Comparison of ENCODE assay signal across 21 mouse cellular contexts in genomic region chr17:15066911-15067310, GRCm38 (mm10). TPM values are rescaled to one million over a fixed set of nuclear protein-coding genes. Genes with fewer than 3 reads are reported as not detected.
DNase-seq lines count a peak whose midpoint lies in the region; ATAC-seq and TF ChIP-seq lines count a peak whose summit lies in the region.
"Had no signal": no experiment of that assay in that cellular context is flagged by ENCODE, and none has a peak within 500 bp of the region (broad histone marks: within the 10 kb centered on the region; RNA-seq: fewer than 3 reads in every experiment).

No protein-coding gene starts in this region.

- no peaks in the 10 kb centered on the region for H3K27me3 ChIP-seq in forebrain, embryonic 13.5 days
- H3K27me3 ChIP-seq in forebrain, embryonic 11.5 days (ENCODE audit: control insufficient read depth, insufficient read depth, low read length), result no peaks in the 10 kb centered on the region
- H3K27me3 ChIP-seq in hindbrain, embryonic 13.5 days, result no peaks in the 10 kb centered on the region
- no peaks in the 10 kb centered on the region for H3K27me3 ChIP-seq in hindbrain, embryonic 16.5 days (replicated peaks; ENCODE audit: control insufficient read depth, insufficient read depth, low read length)
- H3K27me3 ChIP-seq in liver, adult 2 months (ENCODE audit: control insufficient read depth, insufficient read depth, low read length), result no peaks in the 10 kb centered on the region
- H3K27me3 ChIP-seq in liver, embryonic 11.5 days (replicated peaks; ENCODE audit: control insufficient read depth, insufficient read depth, low read length), result no peaks in the 10 kb centered on the region
- H3K27me3 ChIP-seq: liver, embryonic 12.5 days; lung, embryonic 15.5 days had no signal

- 0 out of 2 replicates have a peak overlapping the region, but pooled peaks have one; percentile 18 for H3K9ac ChIP-seq in forebrain, embryonic 13.5 days
- H3K9ac ChIP-seq in forebrain, embryonic 11.5 days (ENCODE audit: low read length), result no peak overlapping the region
- peak overlapping the region; percentile 24; the same call in 1 of the 2 replicates for H3K9ac ChIP-seq in hindbrain, embryonic 13.5 days
- no peak overlapping the region for H3K9ac ChIP-seq in hindbrain, embryonic 16.5 days (ENCODE audit: low read depth, low read length)
- H3K9ac ChIP-seq in liver, adult 2 months (ENCODE audit: low read depth, low read length), result no peak overlapping the region
- H3K9ac ChIP-seq in liver, embryonic 11.5 days (ENCODE audit: low read depth, low read length), result no peak overlapping the region
- H3K9ac ChIP-seq: heart, embryonic 13.5 days; liver, embryonic 12.5 days; lung, embryonic 15.5 days had no signal

- no peak for TF ChIP-seq CTCF in liver, adult 2 months (IDR thresholded peaks at IDR 0.05; ENCODE audit: low read depth, low read length)

- peak overlapping the region; percentile 31; the same call in 1 of the 2 replicates for H3K27ac ChIP-seq in forebrain, embryonic 13.5 days
- no peak overlapping the region for H3K27ac ChIP-seq in forebrain, embryonic 11.5 days (ENCODE audit: low read depth, low read length)
- no peak overlapping the region for H3K27ac ChIP-seq in hindbrain, embryonic 13.5 days
- H3K27ac ChIP-seq in hindbrain, embryonic 16.5 days (ENCODE audit: low read depth, low read length), result no peak overlapping the region
- no peak overlapping the region for H3K27ac ChIP-seq in liver, adult 2 months (replicated peaks; ENCODE audit: insufficient read depth, low read depth, low read length)
- no peak overlapping the region for H3K27ac ChIP-seq in liver, embryonic 11.5 days (ENCODE audit: low read depth, low read length)
- peak overlapping the region; percentile 65 for H3K27ac ChIP-seq in macrophage
- H3K27ac ChIP-seq: heart, embryonic 13.5 days; liver, embryonic 12.5 days; lung, embryonic 15.5 days had no signal

- no peak for TF ChIP-seq POLR2A in liver, adult 2 months (IDR thresholded peaks at IDR 0.05; ENCODE audit: extremely low read depth, insufficient read depth, low read length)

- H3K4me1 ChIP-seq in forebrain, embryonic 13.5 days, result peaks cover 12% of the 10 kb centered on the region
- H3K4me1 ChIP-seq in forebrain, embryonic 11.5 days (replicated peaks; ENCODE audit: control insufficient read depth, insufficient read depth, low read length), result 0 out of 2 replicates have a peak, but pooled peaks cover 2% of the 10 kb centered on the region
- peaks cover 12% of the 10 kb centered on the region for H3K4me1 ChIP-seq in hindbrain, embryonic 13.5 days (replicated peaks)
- no peaks in the 10 kb centered on the region for H3K4me1 ChIP-seq in hindbrain, embryonic 16.5 days (ENCODE audit: control insufficient read depth, insufficient read depth, low read depth, low read length)
- H3K4me1 ChIP-seq in liver, adult 2 months (ENCODE audit: control insufficient read depth, insufficient read depth, low read length), result peaks cover 12% of the 10 kb centered on the region
- peaks cover 6% of the 10 kb centered on the region; the same call in 1 of the 2 replicates for H3K4me1 ChIP-seq in liver, embryonic 11.5 days (replicated peaks; ENCODE audit: control insufficient read depth, insufficient read depth, low read length)

- WGBS in forebrain, embryonic 13.5 days, result 53% methylated on average over 1 of the region's 1 CpGs
- WGBS in forebrain, embryonic 11.5 days, result 58% methylated on average over 1 of the region's 1 CpGs
- WGBS in hindbrain, embryonic 13.5 days, result 68% methylated on average over 1 of the region's 1 CpGs
- WGBS in hindbrain, embryonic 16.5 days, result 61% methylated on average over 1 of the region's 1 CpGs
- WGBS in liver, adult 2 months, result 82% methylated on average over 1 of the region's 1 CpGs
- 73% methylated on average over 1 of the region's 1 CpGs for WGBS in liver, embryonic 11.5 days
- WGBS in macrophage (ENCODE audit: missing documents), result 87% methylated on average over 1 of the region's 1 CpGs

- H3K36me3 ChIP-seq in forebrain, embryonic 13.5 days (ENCODE audit: poor library complexity, severe bottlenecking), result peaks cover 19% of the 10 kb centered on the region
- no peaks in the 10 kb centered on the region for H3K36me3 ChIP-seq in forebrain, embryonic 11.5 days (ENCODE audit: control insufficient read depth, insufficient read depth, low read length)
- peaks cover 20% of the 10 kb centered on the region for H3K36me3 ChIP-seq in hindbrain, embryonic 13.5 days
- H3K36me3 ChIP-seq in hindbrain, embryonic 16.5 days (ENCODE audit: control insufficient read depth, insufficient read depth, low read length), result no peaks in the 10 kb centered on the region
- H3K36me3 ChIP-seq in liver, adult 2 months (ENCODE audit: control insufficient read depth, insufficient read depth, low read length), result peaks cover 9% of the 10 kb centered on the region
- H3K36me3 ChIP-seq in liver, embryonic 11.5 days (ENCODE audit: control insufficient read depth, insufficient read depth, low read length), result peaks cover 2% of the 10 kb centered on the region
- H3K36me3 ChIP-seq in macrophage (ENCODE audit: inconsistent target), result peaks cover 25% of the 10 kb centered on the region

- H3K79me2 ChIP-seq in liver, adult 2 months (ENCODE audit: control insufficient read depth, insufficient read depth, low read length), result no peaks in the 10 kb centered on the region
- H3K79me2 ChIP-seq in macrophage (ENCODE audit: inconsistent target), result no peaks in the 10 kb centered on the region

- no peak overlapping the region for H3K4me2 ChIP-seq in forebrain, embryonic 13.5 days
- no peak overlapping the region for H3K4me2 ChIP-seq in forebrain, embryonic 11.5 days (ENCODE audit: low read depth, low read length, severe bottlenecking)
- H3K4me2 ChIP-seq in hindbrain, embryonic 13.5 days, result no peak overlapping the region
- no peak overlapping the region for H3K4me2 ChIP-seq in hindbrain, embryonic 16.5 days (ENCODE audit: low read length)
- no peak overlapping the region for H3K4me2 ChIP-seq in liver, embryonic 11.5 days
- H3K4me2 ChIP-seq: heart, embryonic 13.5 days; liver, embryonic 12.5 days; lung, embryonic 15.5 days had no signal

- no peak for DNase-seq in forebrain, embryonic 11.5 days (ENCODE audit: low spot score)
- peak; percentile 36 for DNase-seq in liver, adult 2 months (ENCODE audit: extremely low read depth, low read depth, low spot score)
- no peak for DNase-seq in liver, embryonic 11.5 days (ENCODE audit: low spot score)
- no peak for DNase-seq in embryo, embryonic 9.5 days (ENCODE audit: extremely low spot score)
- DNase-seq: adrenal gland, postnatal 14 days; cerebellum, adult 11-12 months; gastrocnemius, postnatal 36 days; layer of hippocampus, postnatal 36 days; spleen, adult 18-20 months had no signal

- no peak overlapping the region for H3K4me3 ChIP-seq in forebrain, embryonic 13.5 days
- no peak overlapping the region for H3K4me3 ChIP-seq in forebrain, embryonic 11.5 days (ENCODE audit: low read depth, low read length)
- H3K4me3 ChIP-seq in hindbrain, embryonic 13.5 days, result no peak overlapping the region
- H3K4me3 ChIP-seq in hindbrain, embryonic 16.5 days (ENCODE audit: low read length), result no peak overlapping the region
- H3K4me3 ChIP-seq in liver, adult 2 months (ENCODE audit: insufficient read depth, low read depth, low read length), result no peak overlapping the region
- no peak overlapping the region for H3K4me3 ChIP-seq in liver, embryonic 11.5 days (ENCODE audit: low read depth, low read length)
- no peak overlapping the region for H3K4me3 ChIP-seq in macrophage (ENCODE audit: inconsistent target)
- H3K4me3 ChIP-seq: erythroblast, embryonic 14.5 days; heart, embryonic 13.5 days; liver, embryonic 12.5 days; lung, embryonic 15.5 days; megakaryocyte, embryonic 14.5 days had no signal

- no peaks in the 10 kb centered on the region for H3K9me3 ChIP-seq in forebrain, embryonic 13.5 days (replicated peaks)
- H3K9me3 ChIP-seq in forebrain, embryonic 11.5 days (ENCODE audit: control insufficient read depth, low read length), result no peaks in the 10 kb centered on the region
- H3K9me3 ChIP-seq in hindbrain, embryonic 13.5 days, result no peaks in the 10 kb centered on the region
- H3K9me3 ChIP-seq in hindbrain, embryonic 16.5 days (ENCODE audit: control insufficient read depth, low read length), result no peaks in the 10 kb centered on the region
- H3K9me3 ChIP-seq in liver, embryonic 11.5 days (ENCODE audit: control insufficient read depth, low read length), result no peaks in the 10 kb centered on the region
- H3K9me3 ChIP-seq: heart, embryonic 13.5 days; liver, embryonic 12.5 days; lung, embryonic 15.5 days; megakaryocyte, embryonic 14.5 days had no signal

- no peak for ATAC-seq in forebrain, embryonic 13.5 days
- no peak for ATAC-seq in forebrain, embryonic 11.5 days (replicated peaks; ENCODE audit: low FRiP score)
- ATAC-seq in hindbrain, embryonic 13.5 days (ENCODE audit: low FRiP score), result no peak
- no peak for ATAC-seq in hindbrain, embryonic 16.5 days
- no peak for ATAC-seq in liver, embryonic 11.5 days (replicated peaks; ENCODE audit: low FRiP score)
- ATAC-seq: liver, embryonic 12.5 days had no signal

RNA-seq across cellular contexts. Expression of gene Gm3448, which starts 25.6 kb away (rescaled TPM):
- polyA plus RNA-seq in forebrain, embryonic 13.5 days (2015; fragmentation: Nextera tagmentation; extraction: Ambion mirVana), result 5.6 and 7.0 TPM in 2 replicates
- 4.2 and 4.6 TPM in 2 replicates for polyA plus RNA-seq in forebrain, embryonic 11.5 days (2014; fragmentation: Nextera tagmentation; extraction: Ambion mirVana)
- polyA plus RNA-seq in hindbrain, embryonic 13.5 days (2015; fragmentation: Nextera tagmentation; extraction: Ambion mirVana), result 4.9 and 5.1 TPM in 2 replicates
- 3.1 and 3.7 TPM in 2 replicates for polyA plus RNA-seq in hindbrain, embryonic 16.5 days (2015; fragmentation: Nextera tagmentation; extraction: Ambion mirVana)
- total RNA-seq in liver, adult 2 months (2014; rRNA removed), result 3.8 and 3.9 TPM in 2 replicates
- 0.30 and 0.61 TPM in 2 replicates for polyA plus RNA-seq in liver, adult 2 months (2012; rRNA removed)
- 3.0 and 4.6 TPM in 2 replicates for polyA plus RNA-seq in liver, embryonic 11.5 days (2014; fragmentation: Nextera tagmentation; extraction: Ambion mirVana)
- 10 to 100 TPM in 17 of 26 experiments, 1 to 10 TPM in 9; 4.2 to 35.8 (median 12.6) TPM for total RNA-seq in macrophage (2018; cell fraction: chromatin; rRNA removed)
- total RNA-seq in macrophage (2018; cell fraction: cytosol; rRNA removed), result 1 to 10 TPM in 8 of 26 experiments, under 1 TPM in 18; 0.06 to 2.6 (median 0.74) TPM
- 10 to 100 TPM in 16 of 26 experiments, 1 to 10 TPM in 10; 6.0 to 48.9 (median 13.2) TPM for total RNA-seq in macrophage (2018; cell fraction: nucleus; rRNA removed)
- polyA plus RNA-seq in macrophage (2018), result 0.29 to 0.63 TPM (median 0.51 TPM) in 3 replicates

RNA-seq across cellular contexts. Expression of gene Tcte3, which starts 25.6 kb away (rescaled TPM):
- 0.41 TPM in 1 of 2 replicates, not detected in the other for polyA plus RNA-seq in forebrain, embryonic 13.5 days (2015; fragmentation: Nextera tagmentation; extraction: Ambion mirVana)
- not detected in 2 replicates for polyA plus RNA-seq in forebrain, embryonic 11.5 days (2014; fragmentation: Nextera tagmentation; extraction: Ambion mirVana)
- 1.1 TPM in 1 of 2 replicates, not detected in the other for polyA plus RNA-seq in hindbrain, embryonic 13.5 days (2015; fragmentation: Nextera tagmentation; extraction: Ambion mirVana)
- 0.80 and 0.96 TPM in 2 replicates for polyA plus RNA-seq in hindbrain, embryonic 16.5 days (2015; fragmentation: Nextera tagmentation; extraction: Ambion mirVana)
- total RNA-seq in liver, adult 2 months (2014; rRNA removed), result not detected in 2 replicates
- polyA plus RNA-seq in liver, adult 2 months (2012; rRNA removed), result not detected in 2 replicates
- 3.9 and 4.4 TPM in 2 replicates for polyA plus RNA-seq in liver, embryonic 11.5 days (2014; fragmentation: Nextera tagmentation; extraction: Ambion mirVana)
- 1 to 10 TPM in 1 of 26 experiments, not detected in 25; 1.4 TPM for total RNA-seq in macrophage (2018; cell fraction: chromatin; rRNA removed)
- total RNA-seq in macrophage (2018; cell fraction: cytosol; rRNA removed), result 1 to 10 TPM in 2 of 26 experiments, under 1 TPM in 12, not detected in 12; 0.19 to 1.2 (median 0.50) TPM
- total RNA-seq in macrophage (2018; cell fraction: nucleus; rRNA removed), result 1 to 10 TPM in 3 of 26 experiments, not detected in 23; 1.0 to 1.7 (median 1.6) TPM
- polyA plus RNA-seq in macrophage (2018), result not detected in 3 replicates
- total RNA-seq: gastrocnemius, postnatal 36 days; hematopoietic stem cell, adult 5-6 weeks; midbrain, postnatal 0 days had no signal
- polyA plus RNA-seq: midbrain, postnatal 0 days; stomach, embryonic 14.5 days had no signal

RNA-seq across cellular contexts. Expression of gene Ermard, which starts 25.9 kb away (rescaled TPM):
- 92.7 and 94.3 TPM in 2 replicates for polyA plus RNA-seq in forebrain, embryonic 13.5 days (2015; fragmentation: Nextera tagmentation; extraction: Ambion mirVana)
- 98.2 and 107 TPM in 2 replicates for polyA plus RNA-seq in forebrain, embryonic 11.5 days (2014; fragmentation: Nextera tagmentation; extraction: Ambion mirVana)
- polyA plus RNA-seq in hindbrain, embryonic 13.5 days (2015; fragmentation: Nextera tagmentation; extraction: Ambion mirVana), result 97.6 and 104 TPM in 2 replicates
- 76.3 and 76.8 TPM in 2 replicates for polyA plus RNA-seq in hindbrain, embryonic 16.5 days (2015; fragmentation: Nextera tagmentation; extraction: Ambion mirVana)
- total RNA-seq in liver, adult 2 months (2014; rRNA removed), result 53.6 and 59.1 TPM in 2 replicates
- polyA plus RNA-seq in liver, adult 2 months (2012; rRNA removed), result 15.4 and 24.9 TPM in 2 replicates
- polyA plus RNA-seq in liver, embryonic 11.5 days (2014; fragmentation: Nextera tagmentation; extraction: Ambion mirVana), result 67.2 and 73.1 TPM in 2 replicates
- 100 to 1,000 TPM; 180 to 889 (median 618) TPM for total RNA-seq in macrophage (2018; cell fraction: chromatin; rRNA removed)
- total RNA-seq in macrophage (2018; cell fraction: cytosol; rRNA removed), result 10 to 100 TPM; 21.0 to 73.1 (median 36.9) TPM
- total RNA-seq in macrophage (2018; cell fraction: nucleus; rRNA removed), result 100 to 1,000 TPM; 153 to 597 (median 296) TPM
- 29.8 to 80.0 TPM (median 31.1 TPM) in 3 replicates for polyA plus RNA-seq in macrophage (2018)

RNA-seq across cellular contexts. Expression of gene Gm3435, which starts 56.9 kb away (rescaled TPM):
- 10.4 and 10.6 TPM in 2 replicates for polyA plus RNA-seq in forebrain, embryonic 13.5 days (2015; fragmentation: Nextera tagmentation; extraction: Ambion mirVana)
- polyA plus RNA-seq in forebrain, embryonic 11.5 days (2014; fragmentation: Nextera tagmentation; extraction: Ambion mirVana), result 6.7 and 9.2 TPM in 2 replicates
- 8.9 and 10.0 TPM in 2 replicates for polyA plus RNA-seq in hindbrain, embryonic 13.5 days (2015; fragmentation: Nextera tagmentation; extraction: Ambion mirVana)
- polyA plus RNA-seq in hindbrain, embryonic 16.5 days (2015; fragmentation: Nextera tagmentation; extraction: Ambion mirVana), result 5.0 and 6.7 TPM in 2 replicates
- 5.6 and 7.1 TPM in 2 replicates for total RNA-seq in liver, adult 2 months (2014; rRNA removed)
- polyA plus RNA-seq in liver, adult 2 months (2012; rRNA removed), result 0.67 and 1.3 TPM in 2 replicates
- 5.4 and 5.6 TPM in 2 replicates for polyA plus RNA-seq in liver, embryonic 11.5 days (2014; fragmentation: Nextera tagmentation; extraction: Ambion mirVana)
- 10 to 100 TPM; 14.7 to 90.2 (median 52.6) TPM for total RNA-seq in macrophage (2018; cell fraction: chromatin; rRNA removed)
- total RNA-seq in macrophage (2018; cell fraction: cytosol; rRNA removed), result 1 to 10 TPM; 2.9 to 7.4 (median 4.8) TPM
- total RNA-seq in macrophage (2018; cell fraction: nucleus; rRNA removed), result 10 to 100 TPM; 10.7 to 59.1 (median 27.7) TPM
- polyA plus RNA-seq in macrophage (2018), result 2.4 to 5.5 TPM (median 2.7 TPM) in 3 replicates

Comparison
In these comparisons a context has a peak if more than half of its experiments do, and no peak if none do; other contexts are left out.
1. H3K27ac ChIP-seq: peak in forebrain, embryonic 13.5 days (single experiment) and macrophage (single experiment); none in forebrain, embryonic 11.5 days (single experiment), hindbrain, embryonic 13.5 days (single experiment), hindbrain, embryonic 16.5 days (single experiment), liver, adult 2 months (single experiment) and liver, embryonic 11.5 days (single experiment).
2. H3K9ac ChIP-seq: peak in forebrain, embryonic 13.5 days (single experiment) and hindbrain, embryonic 13.5 days (single experiment); none in forebrain, embryonic 11.5 days (single experiment), hindbrain, embryonic 16.5 days (single experiment), liver, adult 2 months (single experiment) and liver, embryonic 11.5 days (single experiment).